Mouse (Mus musculus): ENCODE results near the gene Snd1. TPM values are rescaled to one million over a fixed set of nuclear protein-coding genes. Genes with fewer than 3 reads are reported as not detected.

Gene Snd1
- total and polyA plus RNA-seq, 3 experiments = 83.7 to 377 (median 210) TPM

DNA sequence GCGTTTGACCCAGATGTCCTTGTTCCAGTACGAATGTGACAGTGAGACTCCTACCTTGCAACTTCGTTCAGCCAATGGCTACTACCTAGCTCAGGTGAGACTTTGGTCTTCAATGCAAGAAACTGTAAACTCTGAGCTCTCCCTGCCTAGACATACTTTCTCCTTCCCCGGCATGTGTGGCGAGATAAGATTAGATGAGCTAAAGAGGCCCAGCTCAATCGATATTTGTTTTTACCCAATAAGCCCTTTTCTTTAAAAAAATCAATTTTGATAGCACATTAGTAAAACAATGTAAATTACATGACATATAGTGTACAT is 43.4 kb upstream of the Snd1 start:
- H3K36me3 ChIP-seq (replicated peaks in 1 of 2; ENCODE audit: control insufficient read depth in 1 of 2, insufficient read depth in 1 of 2, low read length in 1 of 2) = peaks cover 5 to 17% of the 10 kb centered on the region in 2 experiments
- in situ Hi-C loops (cut with MboI; ENCODE audit: low pct_ligation_motif_present, low pct_unique_long_range_greater_than_20kb, low sequenced_read_pairs) (no loop called here), dilution Hi-C loops (cut with MboI; ENCODE audit: extremely low pct_ligation_motif_present, extremely low pct_unique_long_range_greater_than_20kb, low sequenced_read_pairs) (no loop called here)
- 0 out of 2 replicates have a peak overlapping the region, but pooled peaks have one; percentile 35 for H3K4me2 ChIP-seq (ENCODE audit: insufficient read depth, low read depth, poor library complexity, severe bottlenecking)
- no peak overlapping the region for H3K9ac ChIP-seq (ENCODE audit: insufficient read depth, low read depth)
- H3K79me2 ChIP-seq (replicated peaks; ENCODE audit: control insufficient read depth, extremely low read depth, insufficient read depth, poor library complexity, severe bottlenecking) = no peaks in the 10 kb centered on the region
- H3K4me3 ChIP-seq (replicated peaks in 1 of 3; ENCODE audit: low read depth in 2 of 3, low read length in 2 of 3, poor library complexity in 1 of 3) = no peak overlapping the region
- no peaks in the 10 kb centered on the region for H3K9me3 ChIP-seq (replicated peaks; ENCODE audit: low read length)
- TF ChIP-seq PAX5 (IDR thresholded peaks at IDR 0.05; ENCODE audit: low read length) = no peak
- no peak for TF ChIP-seq JUN (IDR thresholded peaks at IDR 0.05; ENCODE audit: insufficient read depth, low read depth, low read length)
- TF ChIP-seq NELFE (IDR thresholded peaks at IDR 0.05; ENCODE audit: low read depth, low read length) = no peak
- TF ChIP-seq POLR2AphosphoS2 (IDR thresholded peaks at IDR 0.05; ENCODE audit: low read depth, low read length) = no peak
- no peak for TF ChIP-seq RCOR1 (conservative IDR thresholded peaks at IDR 0.05; ENCODE audit: low read depth, low read length)
- no peak for TF ChIP-seq MAFK (IDR thresholded peaks at IDR 0.05; ENCODE audit: insufficient replicate concordance, low read length)
- TF ChIP-seq CHD1 (IDR thresholded peaks at IDR 0.05; ENCODE audit: low read depth, low read length) = no peak
- no peak for TF ChIP-seq ELF1 (IDR thresholded peaks at IDR 0.05; ENCODE audit: low read depth, low read length)
- TF ChIP-seq E2F4 (IDR thresholded peaks at IDR 0.05; ENCODE audit: insufficient replicate concordance, low read depth, low read length) = no peak
- TF ChIP-seq USF1 (IDR thresholded peaks at IDR 0.05; ENCODE audit: low read depth, low read length) = no peak
- no peaks in the 10 kb centered on the region for H3K27me3 ChIP-seq (replicated peaks)
- H3K27ac ChIP-seq (ENCODE audit: insufficient read depth, low read depth) = no peak overlapping the region
- no peak for DNase-seq (ENCODE audit: extremely low read depth)
- peaks cover 0 to 7% of the 10 kb centered on the region in 2 experiments; a peak in 2 of 4 replicates for H3K4me1 ChIP-seq (ENCODE audit: control insufficient read depth in 1 of 2, insufficient read depth in 2 of 2)

DNA sequence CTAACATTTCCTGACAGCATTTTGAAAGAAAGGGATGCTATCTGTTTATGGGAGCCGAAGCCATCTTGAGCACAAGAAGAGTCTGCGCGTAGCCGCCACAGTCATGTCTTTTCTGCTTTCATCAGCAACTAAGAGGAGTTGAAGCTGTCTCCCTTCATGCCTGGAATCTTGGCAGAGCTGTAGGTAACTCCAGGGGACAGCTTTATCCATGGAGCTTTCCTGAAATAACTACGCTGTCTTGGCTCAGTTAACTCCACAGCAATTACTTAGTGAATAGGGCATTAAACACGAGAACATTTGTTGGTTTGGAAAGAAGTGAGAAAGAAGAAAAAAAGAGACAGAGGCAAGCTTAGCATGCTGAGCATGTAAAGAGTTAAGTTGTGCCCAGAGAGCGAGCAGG is 27.0 kb upstream of the Snd1 start:
- Histone ChIP-seq H3K36me3 (replicated peaks in 1 of 2; ENCODE audit: control insufficient read depth in 1 of 2, insufficient read depth in 1 of 2, low read length in 1 of 2) (no peaks in the 10 kb centered on the region), H3K79me2 (replicated peaks; ENCODE audit: control insufficient read depth, extremely low read depth, insufficient read depth, poor library complexity, severe bottlenecking) (no peaks in the 10 kb centered on the region), H3K4me3 (replicated peaks in 1 of 3; ENCODE audit: low read depth in 2 of 3, low read length in 2 of 3, poor library complexity in 1 of 3) (no peak overlapping the region), H3K4me1 (ENCODE audit: control insufficient read depth in 1 of 2, insufficient read depth in 2 of 2) (no peaks in the 10 kb centered on the region), H3K9ac (ENCODE audit: insufficient read depth, low read depth) (no peak overlapping the region), H3K27ac (ENCODE audit: insufficient read depth, low read depth) (no peak overlapping the region), H3K4me2 (ENCODE audit: insufficient read depth, low read depth, poor library complexity, severe bottlenecking) (no peak overlapping the region), H3K27me3 (replicated peaks) (peaks cover 38% of the 10 kb centered on the region), H3K9me3 (replicated peaks; ENCODE audit: low read length) (no peaks in the 10 kb centered on the region)
- DNase-seq (ENCODE audit: extremely low read depth) = no peak
- in situ Hi-C loops (cut with MboI; ENCODE audit: low pct_ligation_motif_present, low pct_unique_long_range_greater_than_20kb, low sequenced_read_pairs) (no loop called here), dilution Hi-C loops (cut with MboI; ENCODE audit: extremely low pct_ligation_motif_present, extremely low pct_unique_long_range_greater_than_20kb, low sequenced_read_pairs) (no loop called here)
- TF ChIP-seq NELFE (IDR thresholded peaks at IDR 0.05; ENCODE audit: low read depth, low read length) = no peak
- no peak for TF ChIP-seq HCFC1 (IDR thresholded peaks at IDR 0.05; ENCODE audit: low read depth, low read length)
- TF ChIP-seq CHD1 (IDR thresholded peaks at IDR 0.05; ENCODE audit: low read depth, low read length) = no peak

DNA sequence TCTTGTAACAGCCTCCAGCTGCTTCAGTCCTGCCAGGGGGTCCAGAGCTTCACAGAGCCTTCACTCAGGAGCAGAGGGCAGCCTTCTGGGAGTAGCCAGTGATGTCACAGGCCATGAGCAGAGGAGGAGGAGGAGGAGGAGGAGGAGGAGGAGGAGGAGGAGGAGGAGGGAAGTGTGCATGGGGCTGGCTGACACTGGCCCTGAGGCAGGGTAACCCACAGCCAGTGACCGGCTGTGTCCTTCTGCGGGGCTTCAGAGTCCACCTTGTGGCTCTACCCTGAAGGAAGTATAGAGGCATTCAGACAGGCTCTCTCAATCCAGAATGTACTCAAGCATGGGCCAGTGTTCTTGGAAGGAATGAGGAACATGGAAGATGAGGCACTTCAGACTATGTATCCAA is 25.7 kb upstream of the Snd1 start, which contains the start of gene Pax4:
Gene Pax4 (minus strand): TSS at position 101 of the 400 bp plus-strand sequence.
- no peak for DNase-seq (ENCODE audit: extremely low read depth)
- H3K36me3 ChIP-seq (replicated peaks in 1 of 2; ENCODE audit: control insufficient read depth in 1 of 2, insufficient read depth in 1 of 2, low read length in 1 of 2) = no peaks in the 10 kb centered on the region
- H3K9ac ChIP-seq (ENCODE audit: insufficient read depth, low read depth) = no peak within 1 kb of the TSS
- dilution Hi-C loops (cut with MboI; ENCODE audit: extremely low pct_ligation_motif_present, extremely low pct_unique_long_range_greater_than_20kb, low sequenced_read_pairs) (no loop called here), in situ Hi-C loops (cut with MboI; ENCODE audit: low pct_ligation_motif_present, low pct_unique_long_range_greater_than_20kb, low sequenced_read_pairs) (no loop called here)
- no peaks in the 10 kb centered on the region for H3K79me2 ChIP-seq (replicated peaks; ENCODE audit: control insufficient read depth, extremely low read depth, insufficient read depth, poor library complexity, severe bottlenecking)
- H3K4me2 ChIP-seq (ENCODE audit: insufficient read depth, low read depth, poor library complexity, severe bottlenecking) = no peak within 1 kb of the TSS
- no peak within 1 kb of the TSS for H3K27ac ChIP-seq (ENCODE audit: insufficient read depth, low read depth)
- TF ChIP-seq TBP (conservative IDR thresholded peaks at IDR 0.05; ENCODE audit: low read depth, low read length) (no peak), TCF12 (IDR thresholded peaks at IDR 0.05; ENCODE audit: low read depth, low read length) (no peak), MEF2A (IDR thresholded peaks at IDR 0.05; ENCODE audit: borderline replicate concordance, low read depth, low read length) (no peak), IRF4 (IDR thresholded peaks at IDR 0.05; ENCODE audit: low read depth, low read length) (no peak), USF2 (conservative IDR thresholded peaks at IDR 0.05; ENCODE audit: low read depth, low read length) (no peak)
- H3K9me3 ChIP-seq (replicated peaks; ENCODE audit: low read length) = no peaks in the 10 kb centered on the region
- peaks cover 34% of the 10 kb centered on the region for H3K27me3 ChIP-seq (replicated peaks)
- H3K4me3 ChIP-seq (replicated peaks in 1 of 3; ENCODE audit: low read depth in 2 of 3, low read length in 2 of 3, poor library complexity in 1 of 3) = no peak within 1 kb of the TSS
- peaks cover 0 to 3% of the 10 kb centered on the region in 2 experiments; a peak in 3 of 4 replicates for H3K4me1 ChIP-seq (ENCODE audit: control insufficient read depth in 1 of 2, insufficient read depth in 2 of 2)
